Mouse (Mus musculus): ENCODE data around the gene Pcdh17. TPM values are rescaled to one million over a fixed set of nuclear protein-coding genes. Genes with fewer than 3 reads are reported as not detected.

Pcdh17 gene
- polyA plus RNA-seq, 1 experiment from 2014 or later, result 6.2 TPM

- WGBS, result 55% methylated on average over 2 of the region's 2 CpGs
- no peak overlapping the region for H3K9ac ChIP-seq
- H3K4me2 ChIP-seq, result no peak overlapping the region
Observed at GRCm38 (mm10) chr14:84532397-84532796, 89.0 kb downstream of the Pcdh17 start.

GRCm38 (mm10) chr14:84535264-84535663, 91.9 kb downstream of the Pcdh17 start:
- no peak overlapping the region for H3K4me2 ChIP-seq
- no peaks in the 10 kb centered on the region for H3K4me1 ChIP-seq
- no peak overlapping the region for H3K9ac ChIP-seq
- no peaks in the 10 kb centered on the region for H3K9me3 ChIP-seq
- H3K27me3 ChIP-seq (replicated peaks), result no peaks in the 10 kb centered on the region
- no peaks in the 10 kb centered on the region for H3K36me3 ChIP-seq
- H3K27ac ChIP-seq, result no peak overlapping the region
- H3K4me3 ChIP-seq (replicated peaks), result no peak overlapping the region
- ATAC-seq (ENCODE audit: insufficient read depth, low FRiP score, low read depth), result no peak

More at GRCm38 (mm10) chr14:84532397-84532796, 89.0 kb downstream of the Pcdh17 start:
- Histone ChIP-seq H3K27ac (no peak overlapping the region), H3K9me3 (no peaks in the 10 kb centered on the region), H3K4me3 (replicated peaks) (no peak overlapping the region), H3K27me3 (replicated peaks) (no peaks in the 10 kb centered on the region), H3K36me3 (no peaks in the 10 kb centered on the region), H3K4me1 (no peaks in the 10 kb centered on the region)
- ATAC-seq (ENCODE audit: insufficient read depth, low FRiP score, low read depth), result no peak

GRCm38 (mm10) chr14:84541838-84542237, 98.5 kb downstream of the Pcdh17 start:
- Histone ChIP-seq H3K4me1 (no peaks in the 10 kb centered on the region), H3K27ac (no peak overlapping the region), H3K9me3 (no peaks in the 10 kb centered on the region), H3K27me3 (replicated peaks) (no peaks in the 10 kb centered on the region), H3K9ac (no peak overlapping the region), H3K4me2 (no peak overlapping the region), H3K36me3 (no peaks in the 10 kb centered on the region), H3K4me3 (replicated peaks) (no peak overlapping the region)
- WGBS, result 81% methylated on average over 3 of the region's 3 CpGs
- ATAC-seq (ENCODE audit: insufficient read depth, low FRiP score, low read depth), result no peak

GRCm38 (mm10) chr14:84545968-84546367, 102.6 kb downstream of the Pcdh17 start:
- no peak for ATAC-seq (ENCODE audit: insufficient read depth, low FRiP score, low read depth)
- no peak overlapping the region for H3K27ac ChIP-seq
- WGBS, result 60% methylated on average over 2 of the region's 2 CpGs
- no peaks in the 10 kb centered on the region for H3K4me1 ChIP-seq
- no peak overlapping the region for H3K4me3 ChIP-seq (replicated peaks)
- H3K36me3 ChIP-seq, result no peaks in the 10 kb centered on the region
- H3K9me3 ChIP-seq, result no peaks in the 10 kb centered on the region
- no peak overlapping the region for H3K4me2 ChIP-seq
- H3K9ac ChIP-seq, result no peak overlapping the region
- H3K27me3 ChIP-seq (replicated peaks), result no peaks in the 10 kb centered on the region

- Histone ChIP-seq H3K27me3 (replicated peaks) (no peaks in the 10 kb centered on the region), H3K9ac (no peak overlapping the region), H3K4me3 (replicated peaks) (no peak overlapping the region), H3K27ac (no peak overlapping the region), H3K9me3 (no peaks in the 10 kb centered on the region), H3K4me2 (no peak overlapping the region), H3K4me1 (no peaks in the 10 kb centered on the region), H3K36me3 (no peaks in the 10 kb centered on the region)
- ATAC-seq (ENCODE audit: insufficient read depth, low FRiP score, low read depth), result no peak
- 82% methylated on average over 10 of the region's 10 CpGs for WGBS
Observed at GRCm38 (mm10) chr14:84547513-84548194, 104.3 kb downstream of the Pcdh17 start.

DNA sequence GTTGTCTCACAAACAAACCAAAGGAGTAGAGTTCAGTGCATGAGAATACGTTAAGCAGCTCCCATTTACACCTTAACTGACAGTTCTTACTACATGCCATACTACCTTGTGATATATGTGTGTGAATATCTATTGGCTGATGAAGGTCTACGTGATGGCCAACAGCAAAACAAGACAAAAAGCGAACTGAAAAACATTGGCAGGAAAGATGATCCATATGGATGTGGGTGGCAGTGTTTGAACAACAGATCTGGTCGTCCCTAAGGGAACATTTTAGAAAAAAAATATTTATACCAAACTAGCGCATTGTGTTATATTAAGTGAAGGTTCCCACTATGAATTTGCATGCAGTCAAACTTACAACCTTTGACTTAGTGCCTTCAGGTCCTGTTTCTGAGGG, 108.2 kb downstream of the Pcdh17 start:
- Histone ChIP-seq H3K36me3 (no peaks in the 10 kb centered on the region), H3K9me3 (no peaks in the 10 kb centered on the region), H3K27ac (no peak overlapping the region), H3K4me3 (replicated peaks) (no peak overlapping the region), H3K4me1 (no peaks in the 10 kb centered on the region), H3K4me2 (no peak overlapping the region), H3K27me3 (replicated peaks) (no peaks in the 10 kb centered on the region), H3K9ac (no peak overlapping the region)
- no peak for ATAC-seq (ENCODE audit: insufficient read depth, low FRiP score, low read depth)
- WGBS, result 82% methylated on average over 5 of the region's 5 CpGs

GRCm38 (mm10) chr14:84571071-84571470, 127.7 kb downstream of the Pcdh17 start:
- Histone ChIP-seq H3K27me3 (replicated peaks) (no peaks in the 10 kb centered on the region), H3K9ac (no peak overlapping the region), H3K9me3 (no peaks in the 10 kb centered on the region), H3K36me3 (no peaks in the 10 kb centered on the region), H3K4me3 (replicated peaks) (no peak overlapping the region), H3K4me1 (no peaks in the 10 kb centered on the region), H3K4me2 (no peak overlapping the region), H3K27ac (no peak overlapping the region)
- no peak for ATAC-seq (ENCODE audit: insufficient read depth, low FRiP score, low read depth)

Measured in stomach, embryonic 15.5 days (tissue).